Mouse (Mus musculus): ENCODE results near the gene Phlpp2. TPM values are rescaled to one million over a fixed set of nuclear protein-coding genes. Genes with fewer than 3 reads are reported as not detected.
A peak's percentile ranks its signal among the peaks of the same experiment; 100 is the strongest.

Phlpp2 gene
- polyA plus RNA-seq, 1 experiment from 2014 or later: 3.1 TPM

DNA sequence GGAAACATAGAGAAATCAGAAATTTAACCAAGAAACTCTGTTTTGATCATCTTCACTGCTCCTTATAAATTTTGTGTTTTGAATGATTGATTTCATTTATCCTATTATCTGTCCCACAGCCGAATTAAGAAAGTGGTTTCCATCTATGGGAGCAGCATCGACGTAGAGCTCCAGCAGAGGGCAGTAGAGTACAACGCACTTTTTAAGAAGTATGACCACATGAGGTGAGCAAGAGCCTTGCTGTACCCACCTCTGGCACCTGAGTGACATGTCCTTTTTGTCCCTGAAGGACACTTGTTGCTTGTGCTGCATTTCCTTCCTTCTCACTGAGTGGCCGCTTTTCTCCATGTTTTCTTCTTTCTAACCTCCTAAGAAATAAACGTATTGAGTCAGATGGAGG lies 14.9 kb upstream of the Phlpp2 start:
- H3K9ac ChIP-seq (ENCODE audit: low read depth, low read length): no peak overlapping the region
- no peak overlapping the region for H3K4me2 ChIP-seq (replicated peaks; ENCODE audit: low read depth)
- H3K27ac ChIP-seq (ENCODE audit: low read depth, low read length): no peak overlapping the region
- peaks cover 68% of the 10 kb centered on the region for H3K36me3 ChIP-seq (ENCODE audit: control insufficient read depth, insufficient read depth)
- no peak overlapping the region for H3K4me3 ChIP-seq (ENCODE audit: low read depth, low read length)
- H3K9me3 ChIP-seq (ENCODE audit: control insufficient read depth): no peaks in the 10 kb centered on the region
- no peaks in the 10 kb centered on the region for H3K27me3 ChIP-seq (replicated peaks; ENCODE audit: control insufficient read depth, insufficient read depth, low read length)
- peak; percentile 96 for TF ChIP-seq CTCF (IDR thresholded peaks at IDR 0.05; ENCODE audit: low read depth)
- no peaks in the 10 kb centered on the region for H3K4me1 ChIP-seq (replicated peaks; ENCODE audit: control insufficient read depth, insufficient read depth, low read length)
- WGBS: 37% methylated on average over 6 of the region's 6 CpGs
- peak; percentile 50; the same call in 1 of the 2 replicates for ATAC-seq

- Histone ChIP-seq H3K4me2 (replicated peaks; ENCODE audit: low read depth) (no peak overlapping the region), H3K36me3 (ENCODE audit: control insufficient read depth, insufficient read depth) (peaks cover 67% of the 10 kb centered on the region), H3K4me1 (replicated peaks; ENCODE audit: control insufficient read depth, insufficient read depth, low read length) (no peaks in the 10 kb centered on the region), H3K27me3 (replicated peaks; ENCODE audit: control insufficient read depth, insufficient read depth, low read length) (no peaks in the 10 kb centered on the region), H3K9ac (ENCODE audit: low read depth, low read length) (no peak overlapping the region), H3K9me3 (ENCODE audit: control insufficient read depth) (no peaks in the 10 kb centered on the region), H3K4me3 (ENCODE audit: low read depth, low read length) (no peak overlapping the region), H3K27ac (ENCODE audit: low read depth, low read length) (no peak overlapping the region)
- 96% methylated on average over 4 of the region's 4 CpGs for WGBS
- no peak for ATAC-seq
- TF ChIP-seq CTCF (IDR thresholded peaks at IDR 0.05; ENCODE audit: low read depth): no peak
Measured at GRCm38 (mm10) chr8:109854522-109854921, 13.8 kb upstream of the Phlpp2 start.

GRCm38 (mm10) chr8:109855451-109855850 lies 12.9 kb upstream of the Phlpp2 start:
- no peaks in the 10 kb centered on the region for H3K27me3 ChIP-seq (replicated peaks; ENCODE audit: control insufficient read depth, insufficient read depth, low read length)
- 44% methylated on average over 6 of the region's 6 CpGs for WGBS
- H3K4me3 ChIP-seq (ENCODE audit: low read depth, low read length): no peak overlapping the region
- no peaks in the 10 kb centered on the region for H3K9me3 ChIP-seq (ENCODE audit: control insufficient read depth)
- no peaks in the 10 kb centered on the region for H3K4me1 ChIP-seq (replicated peaks; ENCODE audit: control insufficient read depth, insufficient read depth, low read length)
- H3K4me2 ChIP-seq (replicated peaks; ENCODE audit: low read depth): no peak overlapping the region
- H3K27ac ChIP-seq (ENCODE audit: low read depth, low read length): peak overlapping the region; percentile 41; the same call in 1 of the 2 replicates
- TF ChIP-seq CTCF (IDR thresholded peaks at IDR 0.05; ENCODE audit: low read depth): no peak
- no peak overlapping the region for H3K9ac ChIP-seq (ENCODE audit: low read depth, low read length)
- H3K36me3 ChIP-seq (ENCODE audit: control insufficient read depth, insufficient read depth): peaks cover 67% of the 10 kb centered on the region
- peak; percentile 81 for ATAC-seq

GRCm38 (mm10) chr8:109863398-109863797 lies 4.9 kb upstream of the Phlpp2 start:
- no peak for TF ChIP-seq CTCF (IDR thresholded peaks at IDR 0.05; ENCODE audit: low read depth)
- 50% methylated on average over 2 of the region's 2 CpGs for WGBS
- no peak for ATAC-seq

DNA sequence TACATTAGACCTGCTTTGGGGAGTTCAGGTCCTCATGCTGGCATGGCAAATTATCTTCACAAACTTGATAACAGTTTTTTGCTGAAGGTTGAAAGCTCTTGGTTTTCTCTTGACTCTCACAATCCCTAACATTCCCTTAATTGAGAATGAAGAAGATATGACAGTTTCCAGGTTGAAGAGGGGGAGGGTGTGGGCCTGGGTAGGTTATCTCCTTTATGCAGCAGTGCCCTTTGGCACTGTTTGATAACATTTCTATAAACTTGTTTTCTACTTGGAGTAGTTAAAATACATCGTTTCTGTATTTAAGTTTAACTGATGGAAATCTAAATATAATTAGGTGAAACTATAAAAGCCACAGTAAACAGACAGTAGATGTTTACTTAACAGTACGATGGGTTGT lies 3.5 kb upstream of the Phlpp2 start:
- Histone ChIP-seq H3K4me3 (ENCODE audit: low read depth, low read length) (no peak overlapping the region), H3K36me3 (ENCODE audit: control insufficient read depth, insufficient read depth) (peaks cover 22% of the 10 kb centered on the region), H3K27ac (ENCODE audit: low read depth, low read length) (no peak overlapping the region), H3K9ac (ENCODE audit: low read depth, low read length) (no peak overlapping the region), H3K9me3 (ENCODE audit: control insufficient read depth) (no peaks in the 10 kb centered on the region), H3K27me3 (replicated peaks; ENCODE audit: control insufficient read depth, insufficient read depth, low read length) (no peaks in the 10 kb centered on the region), H3K4me2 (replicated peaks; ENCODE audit: low read depth) (no peak overlapping the region), H3K4me1 (replicated peaks; ENCODE audit: control insufficient read depth, insufficient read depth, low read length) (no peaks in the 10 kb centered on the region)
- no peak for TF ChIP-seq CTCF (IDR thresholded peaks at IDR 0.05; ENCODE audit: low read depth)
- no peak for ATAC-seq
- 46% methylated on average over 2 of the region's 2 CpGs for WGBS

More at GRCm38 (mm10) chr8:109863398-109863797, 4.9 kb upstream of the Phlpp2 start:
- peaks cover 30% of the 10 kb centered on the region for H3K36me3 ChIP-seq (ENCODE audit: control insufficient read depth, insufficient read depth)
- no peak overlapping the region for H3K4me2 ChIP-seq (replicated peaks; ENCODE audit: low read depth)
- no peak overlapping the region for H3K4me3 ChIP-seq (ENCODE audit: low read depth, low read length)
- H3K9ac ChIP-seq (ENCODE audit: low read depth, low read length): no peak overlapping the region
- H3K9me3 ChIP-seq (ENCODE audit: control insufficient read depth): no peaks in the 10 kb centered on the region
- H3K27ac ChIP-seq (ENCODE audit: low read depth, low read length): no peak overlapping the region
- H3K27me3 ChIP-seq (replicated peaks; ENCODE audit: control insufficient read depth, insufficient read depth, low read length): no peaks in the 10 kb centered on the region
- no peaks in the 10 kb centered on the region for H3K4me1 ChIP-seq (replicated peaks; ENCODE audit: control insufficient read depth, insufficient read depth, low read length)

DNA sequence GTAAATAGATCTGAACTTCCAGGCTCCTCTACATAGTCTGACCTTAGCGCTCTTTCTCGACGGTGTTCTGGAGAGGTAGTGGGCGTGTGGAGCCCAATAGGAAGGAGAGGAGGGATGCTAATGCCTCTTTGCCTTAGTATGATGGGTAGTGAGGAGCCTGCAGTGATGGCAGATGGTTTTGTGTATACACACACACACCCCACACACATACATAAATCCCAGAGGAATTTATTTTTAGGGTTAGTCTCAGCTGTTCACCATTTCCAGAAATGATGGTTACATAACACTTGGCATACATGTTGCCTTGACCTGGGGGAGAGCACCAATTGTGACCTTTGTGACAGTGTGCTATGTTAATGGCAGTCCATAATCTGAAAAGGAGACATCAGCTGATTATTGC lies 2.8 kb upstream of the Phlpp2 start:
- Histone ChIP-seq H3K27me3 (replicated peaks; ENCODE audit: control insufficient read depth, insufficient read depth, low read length) (no peaks in the 10 kb centered on the region), H3K9me3 (ENCODE audit: control insufficient read depth) (no peaks in the 10 kb centered on the region), H3K36me3 (ENCODE audit: control insufficient read depth, insufficient read depth) (peaks cover 15% of the 10 kb centered on the region), H3K4me2 (replicated peaks; ENCODE audit: low read depth) (no peak overlapping the region), H3K4me1 (replicated peaks; ENCODE audit: control insufficient read depth, insufficient read depth, low read length) (no peaks in the 10 kb centered on the region), H3K9ac (ENCODE audit: low read depth, low read length) (no peak overlapping the region), H3K4me3 (ENCODE audit: low read depth, low read length) (no peak overlapping the region), H3K27ac (ENCODE audit: low read depth, low read length) (no peak overlapping the region)
- WGBS: 74% methylated on average over 4 of the region's 4 CpGs
- ATAC-seq: no peak
- TF ChIP-seq CTCF (IDR thresholded peaks at IDR 0.05; ENCODE audit: low read depth): no peak

- Histone ChIP-seq H3K27ac (ENCODE audit: low read depth, low read length) (no peak overlapping the region), H3K9me3 (ENCODE audit: control insufficient read depth) (no peaks in the 10 kb centered on the region), H3K4me2 (replicated peaks; ENCODE audit: low read depth) (no peak overlapping the region), H3K36me3 (ENCODE audit: control insufficient read depth, insufficient read depth) (peaks cover 7% of the 10 kb centered on the region; the same call in 1 of the 2 replicates), H3K9ac (ENCODE audit: low read depth, low read length) (no peak overlapping the region), H3K4me1 (replicated peaks; ENCODE audit: control insufficient read depth, insufficient read depth, low read length) (peaks cover 5% of the 10 kb centered on the region; the same call in 1 of the 2 replicates), H3K4me3 (ENCODE audit: low read depth, low read length) (no peak overlapping the region), H3K27me3 (replicated peaks; ENCODE audit: control insufficient read depth, insufficient read depth, low read length) (no peaks in the 10 kb centered on the region)
- WGBS: 80% methylated on average over 5 of the region's 5 CpGs
- no peak for ATAC-seq
- TF ChIP-seq CTCF (IDR thresholded peaks at IDR 0.05; ENCODE audit: low read depth): no peak
Measured at GRCm38 (mm10) chr8:109866690-109867089, 1.7 kb upstream of the Phlpp2 start.
